Mouse (Mus musculus): ENCODE results near the gene Cand2. TPM values are rescaled to one million over a fixed set of nuclear protein-coding genes. Genes with fewer than 3 reads are reported as not detected.

Gene Cand2
- total and polyA plus RNA-seq, 3 experiments, result 3.6 to 17.1 (median 7.8) TPM

DNA sequence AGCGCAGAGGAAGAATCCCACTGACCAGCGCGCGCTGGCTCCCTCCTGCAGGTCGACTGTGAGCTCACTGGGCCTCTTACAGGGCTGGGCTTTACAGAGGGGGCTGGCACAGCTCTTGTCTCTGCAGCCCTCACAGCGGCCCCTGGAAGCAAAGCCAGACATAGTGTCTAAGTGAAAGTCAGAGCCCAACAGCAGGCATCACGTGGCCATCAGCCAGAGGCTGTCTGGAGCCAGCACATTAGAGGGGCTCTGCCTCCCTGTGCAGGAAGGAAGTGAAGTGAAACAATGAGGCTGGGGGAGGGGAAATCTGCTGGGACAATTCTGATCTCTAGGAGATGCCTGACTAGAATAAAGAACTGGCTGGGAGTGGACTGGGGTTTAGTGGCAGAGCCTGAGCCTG lies 10.2 kb upstream of the Cand2 start:
- H3K4me3 ChIP-seq (replicated peaks in 1 of 3; ENCODE audit: low read depth in 2 of 3, low read length in 2 of 3, poor library complexity in 1 of 3), result no peak overlapping the region
- no peaks in the 10 kb centered on the region for H3K27me3 ChIP-seq (replicated peaks)
- H3K9ac ChIP-seq (ENCODE audit: insufficient read depth, low read depth), result no peak overlapping the region
- no peaks in the 10 kb centered on the region for H3K36me3 ChIP-seq (replicated peaks in 1 of 2; ENCODE audit: control insufficient read depth in 1 of 2, insufficient read depth in 1 of 2, low read length in 1 of 2)
- in situ Hi-C loops (cut with MboI; ENCODE audit: low pct_ligation_motif_present, low pct_unique_long_range_greater_than_20kb, low sequenced_read_pairs), result loop anchor here (5.0 kb wide), 1 partner anchor 42 kb away; no protein-coding TSS in a partner anchor
- TF ChIP-seq USF1 (IDR thresholded peaks at IDR 0.05; ENCODE audit: low read depth, low read length) (peak; percentile 52), MEF2A (IDR thresholded peaks at IDR 0.05; ENCODE audit: borderline replicate concordance, low read depth, low read length) (no peak)
- no peaks in the 10 kb centered on the region for H3K79me2 ChIP-seq (replicated peaks; ENCODE audit: control insufficient read depth, extremely low read depth, insufficient read depth, poor library complexity, severe bottlenecking)
- no peak overlapping the region for H3K27ac ChIP-seq (ENCODE audit: insufficient read depth, low read depth)
- dilution Hi-C loops (cut with MboI; ENCODE audit: extremely low pct_ligation_motif_present, extremely low pct_unique_long_range_greater_than_20kb, low sequenced_read_pairs), result no loop called here
- H3K4me2 ChIP-seq (ENCODE audit: insufficient read depth, low read depth, poor library complexity, severe bottlenecking), result no peak overlapping the region
- H3K4me1 ChIP-seq (ENCODE audit: control insufficient read depth in 1 of 2, insufficient read depth in 2 of 2), result peaks cover 12 to 30% of the 10 kb centered on the region in 2 experiments
- H3K9me3 ChIP-seq (replicated peaks; ENCODE audit: low read length), result peaks cover 2% of the 10 kb centered on the region
- no peak for DNase-seq (ENCODE audit: extremely low read depth)

DNA sequence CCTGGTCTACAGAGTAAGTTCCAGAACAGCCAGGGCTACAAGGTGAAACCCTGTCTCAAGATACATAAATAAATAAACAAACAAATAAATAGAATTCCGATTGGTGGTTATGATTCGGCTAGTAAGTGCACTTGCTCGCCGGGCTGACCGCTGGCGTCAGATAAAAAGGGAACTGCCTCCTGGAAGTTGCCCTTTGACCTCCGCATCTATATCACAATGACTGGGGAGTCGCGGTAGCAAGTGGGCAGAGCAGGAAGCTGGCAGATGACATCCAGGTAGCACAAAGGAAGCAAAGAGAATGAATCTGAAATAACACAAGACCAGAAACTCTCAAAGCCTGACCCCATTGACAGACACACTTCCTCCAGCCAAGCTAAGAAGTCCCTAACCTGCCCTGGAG lies 7.0 kb upstream of the Cand2 start:
- Histone ChIP-seq H3K9ac (ENCODE audit: insufficient read depth, low read depth) (no peak overlapping the region), H3K36me3 (replicated peaks in 1 of 2; ENCODE audit: control insufficient read depth in 1 of 2, insufficient read depth in 1 of 2, low read length in 1 of 2) (no peaks in the 10 kb centered on the region), H3K27me3 (replicated peaks) (no peaks in the 10 kb centered on the region), H3K79me2 (replicated peaks; ENCODE audit: control insufficient read depth, extremely low read depth, insufficient read depth, poor library complexity, severe bottlenecking) (no peaks in the 10 kb centered on the region), H3K4me1 (ENCODE audit: control insufficient read depth in 1 of 2, insufficient read depth in 2 of 2) (peaks cover 0 to 8% of the 10 kb centered on the region in 2 experiments; a peak in 2 of 4 replicates), H3K4me2 (ENCODE audit: insufficient read depth, low read depth, poor library complexity, severe bottlenecking) (no peak overlapping the region), H3K27ac (ENCODE audit: insufficient read depth, low read depth) (no peak overlapping the region), H3K9me3 (replicated peaks; ENCODE audit: low read length) (no peaks in the 10 kb centered on the region), H3K4me3 (replicated peaks in 1 of 3; ENCODE audit: low read depth in 2 of 3, low read length in 2 of 3, poor library complexity in 1 of 3) (no peak overlapping the region)
- DNase-seq (ENCODE audit: extremely low read depth), result no peak
- TF ChIP-seq SMC3 (IDR thresholded peaks at IDR 0.05; ENCODE audit: low read depth, low read length), result no peak
- no peak for TF ChIP-seq USF2 (conservative IDR thresholded peaks at IDR 0.05; ENCODE audit: low read depth, low read length)
- TF ChIP-seq SIN3A (IDR thresholded peaks at IDR 0.05; ENCODE audit: low read length), result no peak
- TF ChIP-seq POLR2A (IDR thresholded peaks at IDR 0.05; ENCODE audit: low read depth, low read length), result no peak
- no peak for TF ChIP-seq NELFE (IDR thresholded peaks at IDR 0.05; ENCODE audit: low read depth, low read length)
- no peak for TF ChIP-seq ZMIZ1 (IDR thresholded peaks at IDR 0.05; ENCODE audit: low read depth, low read length)
- no peak for TF ChIP-seq JUND (conservative IDR thresholded peaks at IDR 0.05; ENCODE audit: low read depth, low read length)
- TF ChIP-seq ELF1 (IDR thresholded peaks at IDR 0.05; ENCODE audit: low read depth, low read length), result no peak
- no peak for TF ChIP-seq MAZ (IDR thresholded peaks at IDR 0.05; ENCODE audit: low read depth, low read length)
- no peak for TF ChIP-seq E2F4 (IDR thresholded peaks at IDR 0.05; ENCODE audit: insufficient replicate concordance, low read depth, low read length)
- TF ChIP-seq UBTF (IDR thresholded peaks at IDR 0.05; ENCODE audit: low read depth, low read length), result no peak
- no peak for TF ChIP-seq TCF12 (IDR thresholded peaks at IDR 0.05; ENCODE audit: low read depth, low read length)
- TF ChIP-seq CHD1 (IDR thresholded peaks at IDR 0.05; ENCODE audit: low read depth, low read length), result no peak
- TF ChIP-seq RAD21 (IDR thresholded peaks at IDR 0.05; ENCODE audit: low read depth, low read length), result no peak
- TF ChIP-seq NRF1 (IDR thresholded peaks at IDR 0.05; ENCODE audit: low read depth, low read length), result no peak
- TF ChIP-seq MXI1 (IDR thresholded peaks at IDR 0.05; ENCODE audit: low read depth, low read length), result no peak
- no peak for TF ChIP-seq CHD2 (IDR thresholded peaks at IDR 0.05; ENCODE audit: low read length)
- dilution Hi-C loops (cut with MboI; ENCODE audit: extremely low pct_ligation_motif_present, extremely low pct_unique_long_range_greater_than_20kb, low sequenced_read_pairs), result no loop called here
- in situ Hi-C loops (cut with MboI; ENCODE audit: low pct_ligation_motif_present, low pct_unique_long_range_greater_than_20kb, low sequenced_read_pairs), result no loop called here

All from CH12.LX (cell line).